Mouse (Mus musculus) embryo, embryonic 11 days (tissue): ENCODE data around the gene Elmo1.

Experiments used
- DNase-seq: peaks from one replicate; pipeline ENCODE4 v3.0.0-alpha.2; 2015

Elmo1 gene

DNA sequence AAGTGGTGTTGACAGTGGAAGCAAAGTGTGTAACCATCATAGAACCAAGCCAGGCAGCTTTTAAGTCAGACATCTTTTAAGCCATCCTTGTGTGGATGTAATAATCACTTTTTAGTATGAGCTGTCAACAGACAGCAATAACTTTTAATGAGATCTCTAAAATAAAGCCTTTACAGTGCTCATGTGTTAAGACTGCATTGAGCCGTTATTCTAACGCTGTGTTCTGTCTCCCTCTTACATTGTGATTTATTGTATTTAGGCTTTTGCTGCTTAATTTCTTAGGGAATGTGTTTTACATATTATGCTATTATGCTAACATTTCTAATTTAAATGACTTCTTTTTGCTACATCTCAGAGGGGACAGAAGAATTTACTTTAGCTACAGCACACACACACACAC, 189.5 kb downstream of the Elmo1 start:
- DNase-seq, result no peak

DNA sequence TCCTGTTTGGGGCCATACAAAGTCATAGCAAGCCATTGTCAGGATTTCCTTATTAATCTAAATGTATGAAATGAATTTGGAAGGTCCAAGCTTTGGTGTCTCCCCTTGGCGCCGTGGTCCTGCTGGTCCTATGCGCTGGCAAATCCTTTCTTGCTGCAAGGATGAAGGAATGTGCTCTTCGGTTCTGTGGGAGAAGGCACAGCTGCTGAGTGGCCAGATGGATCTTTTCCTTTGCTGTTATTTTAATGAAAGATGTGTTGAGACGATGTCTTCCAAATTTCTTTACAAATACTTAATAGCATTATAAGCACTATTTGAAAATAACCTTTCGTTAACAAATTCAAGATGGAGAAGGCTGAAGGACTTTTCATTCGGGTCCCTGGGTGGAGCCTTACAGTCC, 193.5 kb downstream of the Elmo1 start:
- DNase-seq, result no peak

DNA sequence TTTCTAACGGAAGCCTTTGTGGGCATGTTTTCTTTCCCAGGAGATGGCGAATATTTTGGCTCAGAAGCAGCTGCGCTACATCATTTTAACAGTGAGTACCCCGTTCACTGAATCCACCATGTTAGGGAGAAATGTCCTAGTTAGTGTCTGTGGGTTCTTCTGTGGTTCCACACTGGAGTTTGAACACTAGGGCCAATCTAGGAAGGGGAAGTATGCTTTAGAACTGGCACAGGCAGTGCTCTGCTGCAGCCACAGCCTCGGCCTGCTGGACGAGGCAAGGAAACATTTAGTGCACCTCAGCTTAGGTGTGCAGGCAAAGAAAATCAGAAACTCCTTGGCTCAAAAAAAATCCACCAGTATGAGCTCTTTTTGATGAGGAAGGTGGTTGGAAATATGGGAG, 196.3 kb downstream of the Elmo1 start:
- no peak for DNase-seq

DNA sequence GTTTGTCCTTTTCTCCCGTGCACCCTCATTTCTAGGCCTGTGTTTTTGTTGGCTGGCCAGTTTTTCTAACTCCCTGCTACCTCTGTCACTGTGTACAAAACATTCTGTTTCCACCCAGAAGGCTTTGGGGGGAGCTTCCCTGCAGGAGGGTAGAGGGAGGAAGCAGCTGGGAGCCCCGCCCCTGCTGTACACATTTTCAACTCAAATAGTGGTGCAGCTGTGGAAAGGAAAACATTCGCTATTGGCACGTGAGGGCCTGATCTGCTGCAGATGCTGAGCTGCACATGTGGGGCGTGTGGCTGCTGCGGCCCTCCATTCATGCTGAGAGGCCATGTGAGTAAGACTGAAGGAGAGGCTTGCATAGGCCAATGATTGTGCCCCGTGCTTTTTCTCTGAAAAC, 198.0 kb downstream of the Elmo1 start:
- DNase-seq, result peak; percentile 58

DNA sequence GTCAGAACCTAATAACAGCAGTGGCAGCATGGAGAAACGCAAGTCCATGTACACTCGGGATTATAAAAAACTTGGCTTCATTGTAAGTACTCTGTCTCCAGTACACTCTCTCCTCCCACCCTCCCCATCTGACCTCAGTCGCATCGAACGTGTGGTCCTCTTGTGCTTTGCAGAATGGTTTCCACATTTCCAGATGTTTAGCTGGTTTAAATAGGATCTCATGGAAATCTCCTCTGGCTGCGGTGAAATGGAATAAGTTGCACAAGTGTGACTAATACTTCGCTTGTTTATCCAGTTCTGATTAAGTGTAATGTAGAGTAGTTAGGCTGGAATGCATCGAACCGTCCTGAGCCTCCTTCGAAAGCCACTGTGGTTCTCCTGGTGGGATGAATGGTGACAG, 200.0 kb downstream of the Elmo1 start:
- DNase-seq, result no peak

GRCm38 (mm10) chr13:20292348-20292747, 202.0 kb downstream of the Elmo1 start:
- DNase-seq, result peak; percentile 76

- no peak for DNase-seq
Measured at GRCm38 (mm10) chr13:20295278-20295970, 205.0 kb downstream of the Elmo1 start.

- DNase-seq, result peak; percentile 79
Measured at GRCm38 (mm10) chr13:20297841-20298240, 207.4 kb downstream of the Elmo1 start.

GRCm38 (mm10) chr13:20299424-20299823, 209.0 kb downstream of the Elmo1 start:
- peak; percentile 66 for DNase-seq

- DNase-seq, result no peak
Measured at GRCm38 (mm10) chr13:20300052-20300564, 209.7 kb downstream of the Elmo1 start.

DNA sequence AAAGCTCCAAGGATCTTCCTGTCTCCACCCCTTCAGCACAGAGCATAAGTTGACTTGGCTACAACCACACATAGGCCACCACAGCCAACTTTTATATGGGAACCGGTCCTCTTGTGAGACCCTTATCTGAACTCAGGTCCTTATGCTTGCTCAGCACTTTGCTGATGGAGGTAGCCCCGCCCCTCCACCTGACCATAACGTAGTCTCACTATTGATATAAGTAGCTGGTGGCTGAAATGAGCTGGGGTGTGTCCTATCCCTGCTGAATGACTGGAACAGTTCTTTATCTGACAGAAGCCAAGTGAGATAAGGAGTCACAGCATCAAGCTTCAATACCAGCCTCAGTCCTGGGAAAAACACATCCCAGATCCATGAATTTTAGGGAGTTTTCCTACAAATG, 210.2 kb downstream of the Elmo1 start:
- DNase-seq, result no peak

DNA sequence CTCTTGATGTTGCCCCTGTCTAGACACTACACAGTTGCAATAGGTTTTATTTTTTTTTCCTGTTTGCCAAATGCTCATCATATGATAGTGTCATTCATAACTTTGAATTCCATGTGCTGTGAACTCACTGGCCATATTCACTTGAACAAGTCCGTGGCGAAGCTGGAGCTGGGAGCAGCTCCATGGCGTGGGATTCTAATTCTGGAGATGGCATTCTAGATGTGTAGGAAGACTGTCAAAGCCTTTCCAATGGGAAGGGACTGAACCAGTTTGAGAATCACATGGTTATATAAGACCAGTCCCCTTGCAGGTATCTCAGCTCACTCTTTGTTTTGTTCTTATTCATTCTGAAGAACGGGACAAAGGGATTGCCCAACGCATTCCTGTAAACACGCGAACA, 211.4 kb downstream of the Elmo1 start:
- no peak for DNase-seq

DNA sequence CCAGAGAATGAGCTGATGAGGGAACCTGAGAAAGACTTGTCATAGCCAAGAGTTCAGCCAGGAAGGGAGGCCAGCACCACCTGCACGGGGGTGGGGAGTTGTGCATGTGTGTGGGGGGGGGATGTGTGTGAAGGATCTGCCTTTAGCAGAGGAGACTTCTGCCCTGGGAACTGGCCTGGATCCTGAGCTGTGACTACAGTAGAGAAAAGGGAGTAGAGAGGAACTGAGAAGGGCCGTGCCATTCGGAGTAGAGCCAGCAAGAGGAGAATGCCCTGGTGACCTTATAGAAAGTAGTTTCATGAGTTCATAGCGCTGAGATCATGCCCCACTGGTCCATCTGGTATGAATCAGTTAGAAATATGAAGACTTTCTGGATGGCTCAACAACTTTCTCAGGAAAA, 215.2 kb downstream of the Elmo1 start:
- no peak for DNase-seq

- DNase-seq, result no peak
Measured at GRCm38 (mm10) chr13:20306180-20307177, 216.1 kb downstream of the Elmo1 start.

DNA sequence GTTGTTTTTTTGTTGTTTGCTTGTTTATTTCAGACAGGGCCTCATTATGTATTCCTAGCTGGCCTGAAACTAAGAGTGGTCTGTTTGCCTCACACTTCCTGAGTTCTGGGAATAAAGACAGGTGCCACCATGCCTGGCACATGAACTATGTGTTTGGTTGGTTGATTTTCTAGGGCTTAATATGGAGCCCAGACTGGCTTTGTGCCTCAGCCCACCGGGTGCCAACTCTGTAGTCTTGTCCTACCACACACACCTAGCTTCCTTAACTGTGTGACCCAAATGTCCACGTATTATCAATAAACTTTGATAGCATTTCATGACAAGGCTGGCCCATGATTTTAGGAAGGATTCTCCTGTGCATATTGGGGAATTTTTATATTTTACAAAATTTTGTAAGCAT, 217.0 kb downstream of the Elmo1 start:
- DNase-seq, result no peak

- DNase-seq, result peak; percentile 87
Measured at GRCm38 (mm10) chr13:20311612-20312011, 221.2 kb downstream of the Elmo1 start.

DNA sequence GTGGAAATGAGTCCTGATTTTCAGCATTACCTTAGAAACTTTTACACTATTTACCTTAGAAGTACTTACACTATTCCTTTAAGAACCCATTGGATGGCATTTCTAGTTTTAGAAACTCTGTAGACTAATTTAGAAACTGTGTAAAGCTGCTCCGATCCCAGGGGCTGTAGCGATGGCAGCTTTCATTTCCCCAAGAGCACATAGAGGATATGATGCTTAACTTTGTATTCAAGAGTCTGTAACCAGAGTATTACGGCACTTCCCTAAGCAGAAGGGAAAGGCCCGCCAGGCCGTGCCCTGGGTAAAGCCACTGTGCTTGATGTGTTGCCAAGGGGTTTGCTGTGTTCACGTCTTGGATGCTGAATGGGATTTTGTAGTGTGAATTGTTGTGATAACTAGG, 222.9 kb downstream of the Elmo1 start:
- DNase-seq, result no peak

- no peak for DNase-seq
Measured at GRCm38 (mm10) chr13:20316139-20316538, 225.7 kb downstream of the Elmo1 start.

DNA sequence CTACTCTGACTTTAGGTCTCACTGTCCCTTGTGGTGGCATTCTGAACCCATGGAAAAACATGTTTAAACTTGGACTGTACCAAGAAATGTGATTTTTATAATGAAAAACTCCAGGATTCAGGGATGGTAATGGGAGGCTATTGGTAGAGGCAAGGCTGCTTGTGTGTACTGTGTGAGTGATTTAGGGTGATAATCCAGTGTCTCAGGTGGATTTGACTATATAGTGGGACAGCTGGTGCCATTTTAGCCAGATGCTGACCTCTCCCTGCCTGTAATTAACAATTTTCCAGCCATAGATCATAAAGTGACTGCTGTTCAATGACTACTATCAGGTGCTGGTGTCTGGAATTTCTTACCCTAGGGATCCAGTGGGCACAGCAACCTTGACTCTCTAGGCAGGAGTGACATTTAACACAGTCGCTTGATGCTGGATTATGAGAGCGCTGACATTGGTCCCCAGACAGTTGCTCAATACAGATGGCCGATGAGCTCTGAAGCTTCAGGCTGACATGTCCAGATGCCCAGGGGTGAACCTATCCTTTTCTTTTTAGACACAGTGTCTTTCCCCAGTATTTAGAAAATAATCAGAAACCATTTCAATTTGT, 228.3 kb downstream of the Elmo1 start:
- no peak for DNase-seq

DNA sequence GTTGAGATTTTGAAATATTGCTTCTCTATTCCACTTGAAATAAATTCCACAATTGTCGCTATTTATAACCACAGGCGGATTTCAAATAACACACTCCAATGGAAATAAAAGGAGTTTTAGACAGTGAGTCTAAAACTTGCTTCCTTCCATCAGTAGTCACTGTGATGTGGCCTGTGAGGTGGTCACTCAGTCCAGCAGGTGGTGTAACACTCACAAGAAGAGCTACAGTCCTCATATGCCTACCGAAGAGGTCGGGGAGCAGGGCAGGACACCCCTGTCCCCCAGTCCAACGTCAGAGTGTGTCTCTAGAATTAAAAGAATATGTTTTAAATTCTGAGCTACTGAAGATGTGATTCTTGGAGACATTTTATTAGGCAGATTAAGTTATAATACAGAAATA, 229.8 kb downstream of the Elmo1 start:
- no peak for DNase-seq

- DNase-seq, result no peak
Measured at GRCm38 (mm10) chr13:20323478-20323877, 233.1 kb downstream of the Elmo1 start.

DNA sequence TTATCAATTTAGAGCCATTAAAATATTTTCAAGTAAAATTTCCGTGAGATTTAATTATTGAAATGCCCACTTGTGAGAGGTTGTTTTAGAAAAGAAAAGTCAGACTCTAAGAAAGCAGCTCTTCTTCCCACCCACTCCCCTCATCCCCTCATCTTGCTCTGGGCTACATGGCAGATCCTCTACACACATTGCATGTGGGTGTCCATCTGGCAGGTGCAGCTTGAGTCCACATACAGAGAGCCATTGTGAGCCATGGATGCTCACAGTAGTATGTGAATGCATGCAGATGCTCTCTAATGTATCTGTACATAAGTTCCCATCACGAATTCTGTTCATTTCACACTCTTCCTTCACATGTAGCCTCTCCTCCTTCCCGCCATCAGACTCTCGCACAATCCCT, 236.7 kb downstream of the Elmo1 start:
- no peak for DNase-seq

- no peak for DNase-seq
Measured at GRCm38 (mm10) chr13:20327975-20328374, 237.6 kb downstream of the Elmo1 start.
